Mouse (Mus musculus) thymus, adult 2 months (tissue): ENCODE results near the gene Zer1.

ENCODE experiments used
- CTCF ChIP-seq: fragments of 200-500 bp; IDR thresholded peaks from 2 replicates; pipeline ENCODE4 v1.5.1; 2012; ENCODE audit warnings: mild to moderate bottlenecking, control low read depth, low read length, moderate library complexity, borderline replicate concordance; ENCODE audit not compliant: control insufficient read depth, poor library complexity, insufficient read depth; ENCODE audit errors: extremely low read depth
- POLR2A ChIP-seq: fragments of 200-500 bp; IDR thresholded peaks from 2 replicates; pipeline ENCODE4 v1.6.1; 2012; ENCODE audit warnings: mild to moderate bottlenecking, low read length, control low read depth, moderate library complexity; ENCODE audit not compliant: control insufficient read depth, poor library complexity, insufficient read depth; ENCODE audit errors: extremely low read depth

DNA sequence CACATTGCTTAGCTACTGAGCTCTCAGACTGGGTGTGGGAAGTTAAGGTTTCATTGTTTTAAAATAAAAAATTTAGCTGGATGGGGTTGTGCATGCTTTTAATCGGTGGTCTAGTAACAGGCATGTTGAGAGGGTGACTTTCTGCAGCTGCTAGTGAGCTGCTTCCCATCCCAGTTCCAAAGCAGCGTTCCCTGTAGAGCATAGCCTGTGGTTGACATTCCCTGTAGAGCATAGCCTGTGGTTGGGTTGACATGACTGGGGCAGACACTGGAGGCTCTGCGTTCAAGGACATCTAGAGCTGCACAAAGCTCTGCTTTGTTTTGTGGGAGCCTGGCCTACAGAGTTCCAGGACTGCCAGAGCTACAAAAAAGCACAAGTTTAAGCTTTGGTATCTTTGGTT, 51.1 kb downstream of the Zer1 start:
- TF ChIP-seq CTCF (no peak), POLR2A (no peak)
